Mouse (Mus musculus) neural tube, embryonic 15.5 days (tissue): ENCODE measurements at regions not wholly inside any gene's neighbourhood (a gene's known extent, or its start where the extent isn't known, plus 50 kb on each side); places are given as distances from the start of the nearest gene placed in this dataset.

ENCODE experiments used
- ATAC-seq: fragments of 200-750 bp; cut with Nextera tagmentation; 2 replicates; pipeline ENCODE4 v1.8.0; 2017; ENCODE audit warnings: mild to moderate bottlenecking, moderate TSS enrichment, moderate library complexity; ENCODE audit not compliant: low FRiP score
- H3K27ac ChIP-seq: fragments of 300-500 bp; sonication (generic); replicated peaks from 2 replicates; pipeline ENCODE4 v1.5.1; 2015; ENCODE audit warnings: mild to moderate bottlenecking, inconsistent platforms
- H3K27me3 ChIP-seq: fragments of 300-500 bp; sonication (generic); replicated peaks from 2 replicates; pipeline ENCODE4 v1.6.1; 2015; ENCODE audit warnings: inconsistent platforms
- H3K36me3 ChIP-seq: fragments of 300-500 bp; sonication (generic); 2 replicates; pipeline ENCODE4 v1.6.1; 2015; ENCODE audit warnings: inconsistent platforms
- H3K4me1 ChIP-seq: fragments of 300-500 bp; sonication (generic); 2 replicates; pipeline ENCODE4 v1.6.1; 2015; ENCODE audit warnings: inconsistent platforms
- H3K4me2 ChIP-seq: fragments of 300-500 bp; sonication (generic); 2 replicates; pipeline ENCODE4 v1.6.1; 2015; ENCODE audit warnings: inconsistent platforms, mild to moderate bottlenecking, moderate library complexity
- H3K4me3 ChIP-seq: fragments of 300-500 bp; sonication (generic); replicated peaks from 2 replicates; pipeline ENCODE4 v1.5.1; 2015; ENCODE audit warnings: mild to moderate bottlenecking, inconsistent platforms
- H3K9ac ChIP-seq: fragments of 300-500 bp; sonication (generic); replicated peaks from 2 replicates; pipeline ENCODE4 v1.6.1; 2015; ENCODE audit warnings: mild to moderate bottlenecking, inconsistent platforms
- H3K9me3 ChIP-seq: fragments of 300-500 bp; sonication (generic); replicated peaks from 2 replicates; pipeline ENCODE4 v1.6.1; 2016; ENCODE audit warnings: inconsistent platforms
- WGBS: fragments of 180-500 bp; shearing (Covaris S2); methylation state at CpG from one replicate; pipeline ENCODE4 v1.1.7; 2015; ENCODE audit warnings: mixed read lengths; 5-methylcytosine and 5-hydroxymethylcytosine counted together

DNA sequence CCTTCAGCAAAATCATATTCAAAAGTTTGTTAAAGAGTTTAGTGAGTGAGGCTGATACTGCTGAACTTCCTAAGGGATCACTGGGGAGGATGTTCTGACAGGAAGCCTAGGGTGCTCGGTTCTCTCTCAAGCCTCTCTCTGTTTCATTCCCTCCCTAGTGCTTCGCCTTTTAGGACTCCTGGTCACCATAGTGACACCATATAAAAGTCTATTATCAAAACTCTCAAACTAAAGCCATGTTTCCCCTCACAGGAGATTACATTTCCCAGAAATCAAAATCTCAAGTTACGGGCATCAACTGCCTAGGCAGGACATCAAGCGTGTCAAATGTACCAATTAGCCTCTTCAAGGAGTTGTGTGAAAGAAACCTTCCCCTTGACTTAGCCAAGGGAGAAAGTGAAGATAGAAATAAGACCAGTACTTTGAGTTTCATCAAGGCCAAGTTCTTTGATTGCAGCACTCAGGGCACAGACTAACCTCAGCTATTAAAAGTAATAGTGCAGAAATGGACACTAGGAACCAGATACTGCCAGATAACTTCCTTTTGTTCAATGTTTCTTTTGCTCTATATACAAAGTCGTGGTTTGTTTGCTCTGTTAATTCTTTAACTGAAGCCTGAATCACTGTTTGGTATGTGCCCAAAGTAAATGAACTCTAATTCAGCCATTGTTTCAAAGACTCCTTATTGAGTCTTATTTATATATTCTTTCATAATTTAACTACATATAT is 752.6 kb downstream of the Jrkl start:
- WGBS, result 74% methylated on average over 5 of the region's 5 CpGs
- ATAC-seq, result no peak

DNA sequence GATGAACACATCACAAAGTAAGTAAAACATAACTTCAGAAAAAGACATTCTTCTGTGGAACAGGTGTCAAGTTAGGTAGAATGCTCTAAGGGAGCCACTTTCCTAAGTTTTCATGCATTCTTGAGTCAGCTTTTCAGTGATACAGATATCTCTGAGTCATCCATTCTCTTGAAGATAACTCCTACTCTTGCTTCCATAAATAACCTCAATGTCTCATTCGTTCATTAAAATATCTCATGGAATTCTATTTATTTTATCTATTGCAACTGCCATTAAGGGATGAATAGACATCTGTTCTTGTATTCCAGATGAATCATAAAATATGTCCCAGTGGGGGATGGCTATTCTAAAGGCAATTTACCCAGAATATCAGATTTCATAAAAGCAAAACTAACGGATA is 787.8 kb downstream of the Jrkl start:
- no peaks in the 10 kb centered on the region for H3K9me3 ChIP-seq
- no peak for ATAC-seq
- no peak overlapping the region for H3K4me3 ChIP-seq
- H3K9ac ChIP-seq, result no peak overlapping the region
- H3K4me2 ChIP-seq, result no peak overlapping the region
- WGBS, result 77% methylated on average over 2 of the region's 2 CpGs
- H3K4me1 ChIP-seq, result no peaks in the 10 kb centered on the region
- no peak overlapping the region for H3K27ac ChIP-seq
- H3K27me3 ChIP-seq, result no peaks in the 10 kb centered on the region
- no peaks in the 10 kb centered on the region for H3K36me3 ChIP-seq

More for the DNA sequence above, 752.6 kb downstream of the Jrkl start:
- Histone ChIP-seq H3K4me3 (no peak overlapping the region), H3K36me3 (no peaks in the 10 kb centered on the region), H3K4me2 (no peak overlapping the region), H3K9ac (no peak overlapping the region), H3K27ac (no peak overlapping the region), H3K27me3 (no peaks in the 10 kb centered on the region), H3K9me3 (no peaks in the 10 kb centered on the region), H3K4me1 (no peaks in the 10 kb centered on the region)

DNA sequence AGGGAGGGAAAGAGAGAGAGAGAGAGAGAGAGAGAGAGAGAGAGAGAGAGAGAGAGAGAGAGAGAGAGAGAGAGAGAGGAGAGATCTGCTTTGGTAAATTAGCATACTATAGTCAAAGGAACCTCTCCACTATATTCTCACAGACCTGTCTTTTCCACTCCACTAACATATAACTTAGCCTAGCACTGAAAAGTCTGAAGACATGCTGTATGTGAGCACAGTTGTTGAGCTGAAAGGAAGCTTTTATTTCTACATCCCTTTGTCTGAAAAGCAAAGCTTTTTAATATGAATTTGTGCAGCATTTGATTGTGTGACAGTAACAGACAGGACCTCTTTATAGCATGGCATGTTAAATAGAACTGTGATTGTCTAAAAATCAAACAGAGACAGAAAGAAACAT is 788.9 kb downstream of the Jrkl start:
- no peak overlapping the region for H3K9ac ChIP-seq
- H3K27me3 ChIP-seq, result no peaks in the 10 kb centered on the region
- H3K27ac ChIP-seq, result no peak overlapping the region
- H3K4me2 ChIP-seq, result no peak overlapping the region
- H3K9me3 ChIP-seq, result no peaks in the 10 kb centered on the region
- no peak for ATAC-seq
- no peak overlapping the region for H3K4me3 ChIP-seq
- no peaks in the 10 kb centered on the region for H3K36me3 ChIP-seq
- no peaks in the 10 kb centered on the region for H3K4me1 ChIP-seq

DNA sequence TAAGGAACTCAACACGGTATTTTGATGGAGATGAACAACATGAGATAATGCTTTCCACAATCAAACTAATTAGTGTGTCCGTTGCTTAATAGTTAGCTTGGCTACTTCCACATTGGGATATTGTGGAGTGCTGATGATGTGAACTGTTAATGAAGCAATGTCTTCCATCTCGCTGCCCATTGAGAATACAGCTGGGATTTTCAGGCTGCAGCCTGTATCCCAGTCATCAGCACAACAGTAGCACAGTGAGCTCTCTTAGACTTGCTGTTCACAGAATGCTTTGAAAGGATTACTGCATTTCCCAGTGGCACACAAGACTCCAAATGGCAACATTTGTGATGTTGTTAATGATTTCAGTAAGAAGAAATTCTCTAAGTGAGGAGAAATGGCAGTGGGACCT is 811.5 kb downstream of the Jrkl start:
- Histone ChIP-seq H3K4me1 (no peaks in the 10 kb centered on the region), H3K9ac (no peak overlapping the region), H3K4me2 (no peak overlapping the region), H3K27me3 (no peaks in the 10 kb centered on the region), H3K36me3 (no peaks in the 10 kb centered on the region), H3K27ac (no peak overlapping the region), H3K4me3 (no peak overlapping the region), H3K9me3 (no peaks in the 10 kb centered on the region)
- 69% methylated on average over 3 of the region's 3 CpGs for WGBS
- no peak for ATAC-seq

DNA sequence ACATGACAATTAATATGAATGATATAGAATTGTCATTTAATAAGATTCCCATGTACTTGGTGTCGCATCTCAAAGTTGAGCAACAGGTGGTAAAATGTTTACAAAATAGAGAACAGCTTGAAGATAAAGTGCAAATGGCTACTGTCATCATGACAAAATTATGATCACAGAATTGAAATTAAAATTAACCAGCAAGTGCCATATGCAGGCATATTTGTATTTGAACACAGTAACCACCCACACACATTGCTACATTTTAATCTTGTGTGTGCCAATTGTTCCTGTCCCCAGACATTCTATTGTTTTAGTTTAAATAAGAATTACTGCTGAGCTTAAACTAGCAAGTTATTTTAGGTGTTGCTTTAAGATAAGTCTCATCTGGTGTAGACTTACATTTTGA is 823.7 kb downstream of the Jrkl start:
- no peaks in the 10 kb centered on the region for H3K4me1 ChIP-seq
- no peak overlapping the region for H3K4me3 ChIP-seq
- no peak overlapping the region for H3K27ac ChIP-seq
- no peak overlapping the region for H3K9ac ChIP-seq
- 93% methylated on average over 1 of the region's 1 CpGs for WGBS
- H3K9me3 ChIP-seq, result no peaks in the 10 kb centered on the region
- H3K36me3 ChIP-seq, result no peaks in the 10 kb centered on the region
- no peak for ATAC-seq
- no peak overlapping the region for H3K4me2 ChIP-seq
- no peaks in the 10 kb centered on the region for H3K27me3 ChIP-seq

DNA sequence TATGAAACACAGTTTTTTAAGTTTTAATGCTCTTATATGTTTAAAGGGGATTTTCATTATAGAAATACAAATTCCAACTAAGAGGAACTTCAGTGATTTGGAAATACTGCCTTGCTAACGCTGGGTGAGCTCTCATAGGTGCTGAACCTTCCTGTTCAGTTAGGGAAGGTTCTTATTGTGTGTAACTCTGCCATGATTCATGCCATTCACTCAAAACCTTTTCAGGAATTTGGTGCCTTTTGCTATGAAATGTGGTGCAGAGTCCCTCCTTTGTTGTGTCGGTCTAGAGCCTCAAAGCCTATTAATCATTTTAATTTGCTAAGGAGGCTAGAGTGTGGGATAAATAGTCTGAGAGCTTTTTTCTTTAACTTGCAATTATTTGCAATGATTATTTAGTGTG is 837.1 kb downstream of the Jrkl start:
- 56% methylated on average over 2 of the region's 2 CpGs for WGBS
- Histone ChIP-seq H3K36me3 (no peaks in the 10 kb centered on the region), H3K9me3 (no peaks in the 10 kb centered on the region), H3K9ac (no peak overlapping the region), H3K4me1 (no peaks in the 10 kb centered on the region), H3K27me3 (no peaks in the 10 kb centered on the region), H3K27ac (no peak overlapping the region), H3K4me3 (no peak overlapping the region), H3K4me2 (no peak overlapping the region)
- no peak for ATAC-seq

DNA sequence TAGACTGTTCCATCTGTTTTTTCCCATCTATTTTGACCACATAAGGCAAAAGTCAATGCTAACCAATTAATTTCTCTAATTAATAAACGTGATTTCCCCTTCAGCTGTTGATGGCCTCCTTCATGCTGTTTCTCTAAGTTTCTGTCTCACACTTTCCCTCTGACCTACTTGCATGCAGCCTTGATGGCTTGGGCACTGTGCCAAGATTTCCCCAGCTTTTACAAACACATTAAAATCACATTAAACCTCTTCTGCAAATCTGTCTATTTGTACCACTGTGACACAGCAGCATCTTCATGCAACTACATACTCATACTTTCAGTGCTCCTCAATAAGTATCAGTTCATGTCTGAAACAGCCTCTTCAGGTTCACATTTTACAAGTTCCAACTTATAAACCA is 841.4 kb downstream of the Jrkl start:
- Histone ChIP-seq H3K9ac (no peak overlapping the region), H3K4me1 (no peaks in the 10 kb centered on the region), H3K9me3 (no peaks in the 10 kb centered on the region), H3K27ac (no peak overlapping the region), H3K27me3 (no peaks in the 10 kb centered on the region), H3K4me3 (no peak overlapping the region), H3K4me2 (no peak overlapping the region), H3K36me3 (no peaks in the 10 kb centered on the region)
- ATAC-seq, result no peak
- WGBS, result 56% methylated on average over 1 of the region's 1 CpGs

DNA sequence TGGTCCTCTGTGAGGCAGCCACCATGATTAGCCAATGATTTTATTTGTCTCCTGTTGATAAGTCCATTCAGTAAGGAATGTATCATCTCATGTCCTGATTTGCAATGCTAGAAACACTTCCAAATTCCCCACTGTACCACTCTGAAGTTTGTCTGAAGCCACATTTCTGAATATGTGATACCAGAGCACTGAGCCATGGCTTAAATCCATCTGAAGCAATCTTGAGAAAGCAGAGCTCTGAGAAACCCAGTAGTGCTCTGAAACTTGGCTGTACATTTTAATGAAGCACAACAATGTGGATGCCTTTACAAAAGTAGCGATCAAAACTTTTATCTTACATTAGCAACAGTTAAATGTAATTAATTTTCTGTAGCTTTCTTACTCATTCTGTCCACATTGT is 850.0 kb downstream of the Jrkl start:
- Histone ChIP-seq H3K9ac (no peak overlapping the region), H3K4me2 (no peak overlapping the region), H3K4me1 (no peaks in the 10 kb centered on the region), H3K9me3 (no peaks in the 10 kb centered on the region), H3K27ac (no peak overlapping the region), H3K27me3 (no peaks in the 10 kb centered on the region), H3K36me3 (no peaks in the 10 kb centered on the region), H3K4me3 (no peak overlapping the region)
- ATAC-seq, result no peak
- WGBS, result 90% methylated on average over 1 of the region's 1 CpGs

DNA sequence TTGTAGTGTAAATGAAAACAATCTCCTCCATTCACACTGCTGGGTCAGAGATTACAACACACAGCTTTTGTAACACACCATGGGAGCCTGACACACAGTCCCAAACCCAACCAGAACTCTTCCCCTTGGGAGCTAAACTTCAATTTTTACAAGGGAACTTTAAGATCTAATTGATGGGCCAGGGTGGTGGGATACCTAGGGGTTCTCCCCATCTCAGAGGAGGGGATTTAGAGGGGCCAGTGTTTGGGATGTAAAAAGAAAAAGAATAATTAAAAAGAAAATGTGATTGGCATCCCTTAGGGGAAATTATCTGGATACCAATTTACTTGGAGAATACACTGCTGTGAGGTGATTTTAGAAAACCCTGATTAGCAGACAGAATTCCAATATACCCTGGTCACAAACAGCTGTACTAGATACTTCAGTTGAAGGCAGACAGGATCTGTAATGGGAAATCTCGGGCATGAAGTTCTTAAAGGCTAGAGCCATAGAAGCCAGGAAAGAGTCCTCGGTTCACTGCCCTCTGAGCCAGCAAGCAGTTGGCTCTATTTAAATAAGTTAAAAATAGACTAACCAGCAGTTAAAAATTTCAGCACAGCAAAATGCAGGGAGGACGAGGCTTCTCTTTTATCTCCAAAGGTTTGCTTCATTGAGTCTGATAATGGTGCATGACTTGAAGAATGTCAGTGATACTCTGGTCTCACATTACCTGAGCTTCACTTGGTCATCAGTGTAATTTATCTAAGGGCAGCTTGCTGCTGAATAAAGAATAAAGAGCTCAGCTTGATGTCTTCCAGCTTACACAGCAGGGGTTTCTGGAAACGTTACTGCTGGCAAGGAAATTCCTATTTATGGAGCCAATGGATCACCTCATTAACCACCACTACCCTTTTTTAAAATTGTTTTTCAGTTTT is 864.6 kb downstream of the Jrkl start:
- ATAC-seq, result peak; percentile 65
- Histone ChIP-seq H3K27ac (no peak overlapping the region), H3K4me1 (peaks cover 5% of the 10 kb centered on the region; the same call in 1 of the 2 replicates), H3K9me3 (no peaks in the 10 kb centered on the region), H3K4me3 (no peak overlapping the region), H3K27me3 (no peaks in the 10 kb centered on the region), H3K36me3 (no peaks in the 10 kb centered on the region), H3K9ac (no peak overlapping the region), H3K4me2 (no peak overlapping the region)
- 7% methylated on average over 4 of the region's 4 CpGs for WGBS

DNA sequence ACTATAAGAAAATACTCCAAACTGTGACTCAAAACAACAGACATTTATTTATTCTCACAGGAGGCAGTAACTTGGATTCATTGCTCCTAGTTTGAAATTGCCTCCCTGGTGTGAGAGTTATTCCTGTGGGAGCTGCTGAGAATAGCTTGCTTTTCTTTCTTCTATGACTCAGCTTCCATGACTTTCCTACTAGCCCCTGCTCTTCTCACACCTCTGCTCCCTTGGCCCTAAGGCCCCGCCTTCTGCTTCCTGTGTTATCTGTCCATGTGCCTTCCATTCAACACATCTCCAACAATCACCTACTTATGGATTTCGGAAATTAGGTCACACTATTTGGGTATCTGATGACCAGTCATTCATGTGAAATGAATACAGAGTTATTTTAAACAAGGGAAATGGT is 865.6 kb downstream of the Jrkl start:
- no peak for ATAC-seq

DNA sequence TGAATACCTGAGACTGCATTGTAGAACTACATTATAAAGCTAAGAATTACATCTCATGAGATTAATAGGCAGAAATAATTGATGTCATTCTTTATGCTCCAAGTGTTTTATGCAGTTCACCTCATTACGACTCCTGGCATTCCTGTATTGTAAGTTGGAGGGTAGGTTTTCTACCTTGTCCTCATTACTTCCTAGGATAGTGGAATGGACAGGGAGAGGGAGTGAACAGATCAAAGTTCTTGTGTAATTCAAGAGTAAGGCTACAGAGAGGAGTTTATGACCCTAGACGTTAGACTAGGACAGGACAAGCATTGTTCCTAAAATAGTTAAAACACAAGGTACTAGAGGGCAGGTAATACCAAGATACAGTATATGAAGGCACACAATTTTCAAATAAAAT is 901.3 kb downstream of the Jrkl start:
- WGBS, result 55% methylated on average over 2 of the region's 2 CpGs
- no peak overlapping the region for H3K9ac ChIP-seq

More for the DNA sequence above, 865.6 kb downstream of the Jrkl start:
- Histone ChIP-seq H3K27me3 (no peaks in the 10 kb centered on the region), H3K27ac (no peak overlapping the region), H3K36me3 (no peaks in the 10 kb centered on the region), H3K9ac (no peak overlapping the region), H3K9me3 (no peaks in the 10 kb centered on the region), H3K4me3 (no peak overlapping the region), H3K4me1 (peaks cover 5% of the 10 kb centered on the region; the same call in 1 of the 2 replicates), H3K4me2 (no peak overlapping the region)
- 80% methylated on average over 2 of the region's 2 CpGs for WGBS

DNA sequence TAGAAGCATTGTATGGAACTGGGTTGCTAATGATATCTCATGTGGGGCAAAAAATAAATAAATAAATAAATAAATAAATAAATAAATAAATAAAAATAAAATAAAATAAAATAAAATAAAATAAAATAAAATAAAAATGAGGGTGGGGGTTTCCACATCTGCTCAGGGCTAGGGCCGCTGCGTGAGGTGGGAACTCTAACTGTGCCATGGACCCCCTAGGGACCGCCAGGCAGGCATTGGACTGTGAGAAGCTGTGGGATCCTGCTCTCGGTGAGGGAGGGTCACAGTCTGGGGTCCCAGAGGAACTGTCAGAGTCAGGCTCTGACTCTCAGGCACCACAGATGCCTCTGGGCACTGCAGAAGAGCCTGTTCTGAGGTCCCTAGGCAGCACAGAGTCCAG is 904.2 kb downstream of the Jrkl start:
- H3K4me3 ChIP-seq, result no peak overlapping the region

More for the DNA sequence above, 901.3 kb downstream of the Jrkl start:
- Histone ChIP-seq H3K27ac (no peak overlapping the region), H3K4me3 (no peak overlapping the region), H3K36me3 (no peaks in the 10 kb centered on the region), H3K9me3 (no peaks in the 10 kb centered on the region), H3K4me1 (no peaks in the 10 kb centered on the region), H3K4me2 (no peak overlapping the region), H3K27me3 (no peaks in the 10 kb centered on the region)
- ATAC-seq, result no peak

More for the DNA sequence above, 904.2 kb downstream of the Jrkl start:
- H3K4me1 ChIP-seq, result no peaks in the 10 kb centered on the region
- no peak overlapping the region for H3K27ac ChIP-seq
- H3K4me2 ChIP-seq, result no peak overlapping the region
- H3K9ac ChIP-seq, result no peak overlapping the region
- H3K36me3 ChIP-seq, result no peaks in the 10 kb centered on the region
- H3K27me3 ChIP-seq, result no peaks in the 10 kb centered on the region
- no peak for ATAC-seq
- 85% methylated on average over 4 of the region's 4 CpGs for WGBS
- H3K9me3 ChIP-seq, result no peaks in the 10 kb centered on the region
